ENCODE assay signal across 13 mouse cellular contexts in the genomic region with DNA sequence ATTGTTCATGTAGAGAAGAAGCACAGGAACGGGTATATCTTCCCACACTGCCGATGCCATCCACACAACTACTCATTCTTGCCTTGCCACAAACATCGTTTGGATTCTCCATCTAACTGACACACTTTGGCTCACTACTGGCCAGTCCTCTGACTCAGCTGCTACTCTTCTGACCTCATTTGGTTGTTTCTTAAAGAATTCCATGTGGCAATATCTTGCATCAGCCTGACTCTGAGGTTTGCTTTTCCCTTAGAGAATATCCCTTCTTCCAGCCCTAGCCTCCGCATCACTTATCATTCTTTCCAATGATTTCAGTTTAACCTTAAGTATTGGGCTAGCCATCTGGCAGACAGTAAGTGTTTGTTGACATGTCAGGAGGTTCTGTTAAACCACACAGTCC. TPM values are rescaled to one million over a fixed set of nuclear protein-coding genes. Genes with fewer than 3 reads are reported as not detected.
DNase-seq lines count a peak whose midpoint lies in the region.
"Had no signal": no experiment of that assay in that cellular context is flagged by ENCODE, and none has a peak within 500 bp of the region (broad histone marks: within the 10 kb centered on the region; RNA-seq: fewer than 3 reads in every experiment).

No protein-coding gene starts in this region.

- intact Hi-C loops in heart, postnatal 36 days (cut with DNase I) = no loop called here
- intact Hi-C loops in heart, postnatal 14 days (cut with DNase I) = loop anchor here (5.0 kb wide), 1 partner anchor 67 kb away; a partner anchor contains a TSS

- DNase-seq in 3134 (ENCODE audit: extremely low read depth, insufficient read length, low spot score) (peak; percentile 37), 3T3-L1 (ENCODE audit: low read depth, low spot score) (peak; percentile 96), adipocyte (ENCODE audit: low spot score) (peak; percentile 64)
- peak; percentile 16 for DNase-seq in skeletal muscle tissue, adult 2 months (ENCODE audit: low read depth, low spot score)
- no peak for DNase-seq in heart, postnatal 36 days
- DNase-seq in heart, postnatal 14 days = no peak
- DNase-seq: adrenal gland, postnatal 10 days; cerebellum, adult 11-12 months; cerebellum, adult 9-10 months; cerebellum, postnatal 25 days; gastrocnemius, postnatal 10 days; heart, adult 2 months; kidney, adult 11 months had no signal

RNA-seq across cellular contexts. Expression of a gene that starts 59.8 kb away (rescaled TPM):
- total RNA-seq in heart, postnatal 36 days (2021) = under 1 TPM in 1 of 2 experiments, not detected in 1; 0.33 TPM
- total RNA-seq in heart, postnatal 14 days (2021) = under 1 TPM in 1 of 2 experiments, not detected in 1; 0.22 TPM
- total RNA-seq: heart, adult 2 months had no signal

Comparison
In these comparisons a context has a peak if more than half of its experiments do, and no peak if none do; other contexts are left out.
1. DNase-seq: peak in 3134 (single experiment), 3T3-L1 (single experiment), adipocyte (single experiment) and skeletal muscle tissue, adult 2 months (single experiment); none in heart, postnatal 36 days (0 of 2) and heart, postnatal 14 days (0 of 2).